Mouse (Mus musculus): ENCODE data around the gene Ryr3. TPM values are rescaled to one million over a fixed set of nuclear protein-coding genes. Genes with fewer than 3 reads are reported as not detected.

Ryr3 gene
- polyA plus RNA-seq, 1 experiment from 2014 or later, result 0.19 TPM

DNA sequence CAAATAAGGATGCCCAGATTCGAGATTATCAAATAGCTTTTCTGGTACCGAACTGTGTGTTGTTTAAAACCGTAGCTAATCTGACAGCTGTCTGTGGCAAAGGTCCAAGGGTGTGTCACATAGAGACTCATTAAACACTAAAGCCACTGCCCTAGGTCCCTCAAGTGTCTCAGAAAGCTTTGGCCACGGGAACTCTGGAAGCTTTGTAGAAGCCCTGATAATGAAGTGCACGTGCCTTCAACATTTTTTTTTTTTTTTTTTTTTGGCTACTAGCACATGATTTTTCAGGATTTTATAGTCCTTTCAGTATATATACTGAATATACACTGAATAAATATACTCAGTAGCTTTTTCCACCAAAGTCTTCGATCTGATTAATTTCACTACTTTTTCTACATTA lies 489.1 kb downstream of the Ryr3 start:
- Histone ChIP-seq H3K9me3 (replicated peaks; ENCODE audit: control insufficient read depth, low read length) (no peaks in the 10 kb centered on the region), H3K4me3 (ENCODE audit: low read depth, low read length) (no peak overlapping the region), H3K27ac (ENCODE audit: low read length) (no peak overlapping the region), H3K4me2 (ENCODE audit: low read depth, low read length) (no peak overlapping the region), H3K9ac (ENCODE audit: low read depth, low read length) (no peak overlapping the region), H3K27me3 (ENCODE audit: control insufficient read depth, insufficient read depth, low read depth, low read length) (no peaks in the 10 kb centered on the region), H3K36me3 (ENCODE audit: control insufficient read depth, insufficient read depth) (no peaks in the 10 kb centered on the region), H3K4me1 (ENCODE audit: control insufficient read depth, low read depth, low read length) (no peaks in the 10 kb centered on the region)
- no peak for ATAC-seq (ENCODE audit: low read depth)
- WGBS (ENCODE audit: insufficient replicate concordance), result 42% methylated on average over 6 of the region's 6 CpGs

DNA sequence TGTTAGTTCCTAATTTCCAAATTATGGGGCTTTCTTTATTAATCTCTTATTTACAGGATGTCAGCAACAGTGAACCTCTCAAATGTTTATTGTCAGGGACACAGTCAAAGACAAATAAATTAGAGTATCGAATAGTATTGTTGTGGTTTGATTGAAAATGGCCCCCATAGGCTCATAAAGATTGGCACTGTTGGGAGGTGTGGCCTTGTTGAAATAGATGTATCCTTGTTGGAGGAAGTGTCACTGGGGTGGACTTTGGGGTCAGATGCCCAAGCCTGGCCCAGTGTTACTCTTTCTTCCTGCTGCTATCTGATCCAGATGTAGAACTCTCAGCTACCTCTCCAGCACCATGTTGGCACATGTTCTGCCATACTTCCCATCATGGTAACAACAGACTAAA lies 495.7 kb downstream of the Ryr3 start:
- no peaks in the 10 kb centered on the region for H3K9me3 ChIP-seq (replicated peaks; ENCODE audit: control insufficient read depth, low read length)
- 65% methylated on average over 1 of the region's 1 CpGs for WGBS (ENCODE audit: insufficient replicate concordance)
- no peak for ATAC-seq (ENCODE audit: low read depth)
- no peaks in the 10 kb centered on the region for H3K36me3 ChIP-seq (ENCODE audit: control insufficient read depth, insufficient read depth)
- H3K27ac ChIP-seq (ENCODE audit: low read length), result no peak overlapping the region
- H3K27me3 ChIP-seq (ENCODE audit: control insufficient read depth, insufficient read depth, low read depth, low read length), result no peaks in the 10 kb centered on the region
- H3K4me3 ChIP-seq (ENCODE audit: low read depth, low read length), result no peak overlapping the region
- no peaks in the 10 kb centered on the region for H3K4me1 ChIP-seq (ENCODE audit: control insufficient read depth, low read depth, low read length)
- no peak overlapping the region for H3K4me2 ChIP-seq (ENCODE audit: low read depth, low read length)
- H3K9ac ChIP-seq (ENCODE audit: low read depth, low read length), result no peak overlapping the region

DNA sequence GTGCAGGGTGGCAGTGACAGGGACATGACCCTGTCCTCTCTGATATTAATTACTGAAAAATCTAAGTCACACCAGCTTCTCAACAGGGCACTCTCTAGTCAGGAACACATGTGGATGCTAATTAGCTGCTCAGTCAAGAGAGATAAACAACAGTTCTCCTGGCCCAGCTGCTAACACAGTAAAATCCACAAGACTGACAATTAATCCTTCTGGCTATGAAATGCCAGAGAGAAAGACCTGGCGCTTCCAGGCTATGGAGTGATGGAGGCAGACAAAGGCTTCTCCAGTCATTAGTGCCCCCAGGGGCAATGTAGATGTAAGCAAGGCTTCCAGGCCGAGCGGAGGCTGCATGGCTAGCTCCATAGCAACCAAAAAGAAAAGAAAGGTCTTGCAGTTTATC lies 496.2 kb downstream of the Ryr3 start:
- no peaks in the 10 kb centered on the region for H3K27me3 ChIP-seq (ENCODE audit: control insufficient read depth, insufficient read depth, low read depth, low read length)
- no peaks in the 10 kb centered on the region for H3K36me3 ChIP-seq (ENCODE audit: control insufficient read depth, insufficient read depth)
- H3K27ac ChIP-seq (ENCODE audit: low read length), result no peak overlapping the region
- no peaks in the 10 kb centered on the region for H3K9me3 ChIP-seq (replicated peaks; ENCODE audit: control insufficient read depth, low read length)
- H3K4me1 ChIP-seq (ENCODE audit: control insufficient read depth, low read depth, low read length), result no peaks in the 10 kb centered on the region
- no peak overlapping the region for H3K4me2 ChIP-seq (ENCODE audit: low read depth, low read length)
- H3K4me3 ChIP-seq (ENCODE audit: low read depth, low read length), result no peak overlapping the region
- no peak overlapping the region for H3K9ac ChIP-seq (ENCODE audit: low read depth, low read length)
- no peak for ATAC-seq (ENCODE audit: low read depth)
- WGBS (ENCODE audit: insufficient replicate concordance), result 60% methylated on average over 3 of the region's 3 CpGs

DNA sequence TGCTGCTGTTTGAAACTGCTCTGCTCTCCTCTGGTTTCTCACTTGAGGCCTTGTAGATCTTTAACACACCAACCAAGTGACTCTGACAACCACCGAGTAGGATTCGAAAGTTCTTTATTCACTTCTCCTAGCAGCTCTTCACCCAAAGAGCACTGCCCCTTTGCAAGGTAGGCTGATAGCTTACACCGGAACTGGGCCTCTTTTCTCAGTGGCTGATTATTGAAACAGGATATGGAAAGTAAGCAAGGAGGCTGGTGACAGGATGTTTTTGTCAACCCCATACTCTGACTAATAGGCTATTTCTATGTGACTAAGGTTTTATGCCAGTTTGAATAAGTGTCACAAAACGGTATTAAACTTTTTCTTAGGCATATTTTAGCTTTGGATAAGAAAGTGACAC lies 502.2 kb downstream of the Ryr3 start:
- WGBS (ENCODE audit: insufficient replicate concordance), result 30% methylated on average over 4 of the region's 4 CpGs

DNA sequence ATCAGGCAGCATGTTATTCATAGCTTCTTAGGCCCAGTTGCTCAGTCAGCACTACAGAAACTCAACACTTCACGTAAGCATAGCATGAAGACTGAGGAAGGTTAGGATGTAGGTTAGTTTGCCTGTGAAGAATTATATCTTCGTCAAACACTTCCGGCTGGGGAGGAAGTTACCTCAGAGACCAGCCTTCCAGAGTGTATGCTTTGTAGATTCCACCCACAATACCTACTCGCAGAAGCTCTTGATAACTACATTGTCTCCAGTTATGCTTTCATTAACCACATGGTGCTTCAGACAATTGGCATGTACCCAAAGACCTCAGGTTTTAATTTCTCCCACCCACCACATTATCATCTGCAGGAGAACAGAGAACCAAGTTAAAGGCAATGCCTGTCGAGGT lies 535.1 kb downstream of the Ryr3 start:
- Histone ChIP-seq H3K4me1 (ENCODE audit: control insufficient read depth, low read depth, low read length) (no peaks in the 10 kb centered on the region), H3K27ac (ENCODE audit: low read length) (no peak overlapping the region), H3K4me2 (ENCODE audit: low read depth, low read length) (no peak overlapping the region), H3K9ac (ENCODE audit: low read depth, low read length) (no peak overlapping the region), H3K27me3 (ENCODE audit: control insufficient read depth, insufficient read depth, low read depth, low read length) (no peaks in the 10 kb centered on the region), H3K9me3 (replicated peaks; ENCODE audit: control insufficient read depth, low read length) (no peaks in the 10 kb centered on the region), H3K4me3 (ENCODE audit: low read depth, low read length) (no peak overlapping the region), H3K36me3 (ENCODE audit: control insufficient read depth, insufficient read depth) (no peaks in the 10 kb centered on the region)
- WGBS (ENCODE audit: insufficient replicate concordance), result 43% methylated on average over 5 of the region's 5 CpGs
- ATAC-seq (ENCODE audit: low read depth), result no peak

More for the DNA sequence above, 502.2 kb downstream of the Ryr3 start:
- no peak for ATAC-seq (ENCODE audit: low read depth)
- Histone ChIP-seq H3K9ac (ENCODE audit: low read depth, low read length) (no peak overlapping the region), H3K27me3 (ENCODE audit: control insufficient read depth, insufficient read depth, low read depth, low read length) (no peaks in the 10 kb centered on the region), H3K9me3 (replicated peaks; ENCODE audit: control insufficient read depth, low read length) (no peaks in the 10 kb centered on the region), H3K4me2 (ENCODE audit: low read depth, low read length) (no peak overlapping the region), H3K4me3 (ENCODE audit: low read depth, low read length) (no peak overlapping the region), H3K27ac (ENCODE audit: low read length) (no peak overlapping the region), H3K4me1 (ENCODE audit: control insufficient read depth, low read depth, low read length) (no peaks in the 10 kb centered on the region), H3K36me3 (ENCODE audit: control insufficient read depth, insufficient read depth) (no peaks in the 10 kb centered on the region)

DNA sequence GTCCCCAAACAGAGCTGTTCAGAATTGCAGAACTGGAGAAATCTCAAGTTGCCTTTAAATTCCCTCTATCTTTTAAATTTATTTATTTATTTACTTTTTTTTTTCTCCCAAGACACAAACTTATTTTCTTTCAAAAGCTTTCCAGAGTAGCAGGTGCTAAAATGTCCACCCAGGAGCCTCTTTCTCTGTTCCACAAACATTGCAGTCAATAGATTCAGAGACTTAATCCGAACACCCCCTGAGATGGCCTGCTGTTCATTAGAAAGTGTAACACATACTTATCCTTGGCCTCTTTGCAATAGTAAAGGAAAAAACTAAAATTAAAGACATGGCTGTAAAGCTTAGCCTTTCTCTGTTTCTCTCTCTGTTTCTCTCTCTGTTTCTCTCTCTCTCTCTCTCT lies 539.6 kb downstream of the Ryr3 start:
- 51% methylated on average over 1 of the region's 1 CpGs for WGBS (ENCODE audit: insufficient replicate concordance)
- H3K4me1 ChIP-seq (ENCODE audit: control insufficient read depth, low read depth, low read length), result no peaks in the 10 kb centered on the region
- no peaks in the 10 kb centered on the region for H3K9me3 ChIP-seq (replicated peaks; ENCODE audit: control insufficient read depth, low read length)
- H3K27me3 ChIP-seq (ENCODE audit: control insufficient read depth, insufficient read depth, low read depth, low read length), result no peaks in the 10 kb centered on the region
- H3K27ac ChIP-seq (ENCODE audit: low read length), result no peak overlapping the region
- ATAC-seq (ENCODE audit: low read depth), result no peak
- H3K36me3 ChIP-seq (ENCODE audit: control insufficient read depth, insufficient read depth), result no peaks in the 10 kb centered on the region
- H3K9ac ChIP-seq (ENCODE audit: low read depth, low read length), result no peak overlapping the region
- no peak overlapping the region for H3K4me2 ChIP-seq (ENCODE audit: low read depth, low read length)
- no peak overlapping the region for H3K4me3 ChIP-seq (ENCODE audit: low read depth, low read length)

DNA sequence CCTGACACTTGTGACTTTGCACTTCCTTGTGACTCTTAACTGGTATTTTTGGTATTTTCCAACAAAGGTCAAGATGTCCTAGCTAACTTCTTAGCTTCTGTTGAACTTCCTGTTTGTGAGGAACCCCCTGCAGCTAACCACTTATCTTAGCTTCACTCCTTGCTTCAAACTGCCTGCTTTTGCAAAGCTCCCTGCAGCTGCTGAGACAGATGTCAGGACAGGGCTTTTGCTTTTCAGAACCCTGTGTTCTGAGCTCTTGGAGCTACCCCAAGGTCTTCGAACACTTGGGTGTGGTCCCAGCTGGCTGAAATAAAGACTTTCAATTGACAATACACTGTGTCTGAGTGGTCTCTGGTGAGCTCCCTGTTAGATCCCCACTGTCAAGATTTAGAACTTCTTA lies 540.2 kb downstream of the Ryr3 start:
- Histone ChIP-seq H3K36me3 (ENCODE audit: control insufficient read depth, insufficient read depth) (no peaks in the 10 kb centered on the region), H3K4me1 (ENCODE audit: control insufficient read depth, low read depth, low read length) (no peaks in the 10 kb centered on the region), H3K9ac (ENCODE audit: low read depth, low read length) (no peak overlapping the region), H3K4me2 (ENCODE audit: low read depth, low read length) (no peak overlapping the region), H3K4me3 (ENCODE audit: low read depth, low read length) (no peak overlapping the region), H3K27me3 (ENCODE audit: control insufficient read depth, insufficient read depth, low read depth, low read length) (no peaks in the 10 kb centered on the region), H3K9me3 (replicated peaks; ENCODE audit: control insufficient read depth, low read length) (no peaks in the 10 kb centered on the region), H3K27ac (ENCODE audit: low read length) (no peak overlapping the region)
- ATAC-seq (ENCODE audit: low read depth), result no peak
- WGBS (ENCODE audit: insufficient replicate concordance), result 9% methylated on average over 1 of the region's 1 CpGs

DNA sequence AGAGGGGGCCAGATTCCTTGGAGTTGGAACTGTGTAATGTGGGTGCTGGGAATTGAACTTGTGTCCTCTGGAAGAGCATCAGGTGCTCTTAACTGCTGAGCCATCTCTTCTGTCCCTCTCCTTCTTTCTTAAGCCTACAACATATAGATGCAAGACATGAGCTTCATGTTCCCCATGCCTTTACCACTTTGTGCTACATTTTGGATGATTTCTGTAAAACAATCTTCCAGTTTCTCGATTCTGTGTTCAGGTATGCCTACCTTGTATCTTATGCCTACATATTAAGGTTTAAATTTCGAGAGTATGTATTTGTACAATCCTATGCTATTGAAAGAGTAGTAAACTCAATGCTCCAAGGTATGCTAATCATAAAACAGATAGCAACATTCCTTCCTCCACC lies 540.7 kb downstream of the Ryr3 start:
- no peak overlapping the region for H3K4me2 ChIP-seq (ENCODE audit: low read depth, low read length)
- H3K9ac ChIP-seq (ENCODE audit: low read depth, low read length), result no peak overlapping the region
- ATAC-seq (ENCODE audit: low read depth), result no peak
- H3K27me3 ChIP-seq (ENCODE audit: control insufficient read depth, insufficient read depth, low read depth, low read length), result no peaks in the 10 kb centered on the region
- H3K4me1 ChIP-seq (ENCODE audit: control insufficient read depth, low read depth, low read length), result no peaks in the 10 kb centered on the region
- 45% methylated on average over 2 of the region's 2 CpGs for WGBS (ENCODE audit: insufficient replicate concordance)
- no peaks in the 10 kb centered on the region for H3K9me3 ChIP-seq (replicated peaks; ENCODE audit: control insufficient read depth, low read length)
- H3K4me3 ChIP-seq (ENCODE audit: low read depth, low read length), result no peak overlapping the region
- no peak overlapping the region for H3K27ac ChIP-seq (ENCODE audit: low read length)
- no peaks in the 10 kb centered on the region for H3K36me3 ChIP-seq (ENCODE audit: control insufficient read depth, insufficient read depth)

DNA sequence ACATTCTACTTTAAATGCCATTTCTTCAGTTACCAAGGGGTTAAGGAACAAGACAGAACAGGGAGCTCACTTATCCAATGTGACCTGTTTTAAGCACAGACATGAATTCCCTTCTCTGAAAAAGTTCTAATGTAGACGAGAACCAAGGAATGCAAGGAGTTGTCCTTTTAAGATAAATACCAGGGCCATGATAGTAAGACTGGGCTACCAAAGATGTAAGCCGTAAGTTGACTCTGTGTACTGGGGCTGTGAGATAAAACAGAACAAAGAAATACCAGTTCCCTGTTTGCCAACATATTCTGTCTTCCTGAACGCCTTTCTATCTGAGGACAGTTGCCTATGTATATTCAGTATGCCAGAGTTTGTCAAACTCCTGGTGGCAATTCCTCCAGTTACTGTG lies 547.4 kb downstream of the Ryr3 start:
- Histone ChIP-seq H3K4me3 (ENCODE audit: low read depth, low read length) (no peak overlapping the region), H3K27me3 (ENCODE audit: control insufficient read depth, insufficient read depth, low read depth, low read length) (no peaks in the 10 kb centered on the region), H3K4me2 (ENCODE audit: low read depth, low read length) (no peak overlapping the region), H3K9ac (ENCODE audit: low read depth, low read length) (no peak overlapping the region), H3K27ac (ENCODE audit: low read length) (no peak overlapping the region), H3K9me3 (replicated peaks; ENCODE audit: control insufficient read depth, low read length) (no peaks in the 10 kb centered on the region), H3K4me1 (ENCODE audit: control insufficient read depth, low read depth, low read length) (no peaks in the 10 kb centered on the region), H3K36me3 (ENCODE audit: control insufficient read depth, insufficient read depth) (no peaks in the 10 kb centered on the region)
- no peak for ATAC-seq (ENCODE audit: low read depth)
- WGBS (ENCODE audit: insufficient replicate concordance), result 35% methylated on average over 3 of the region's 3 CpGs

DNA sequence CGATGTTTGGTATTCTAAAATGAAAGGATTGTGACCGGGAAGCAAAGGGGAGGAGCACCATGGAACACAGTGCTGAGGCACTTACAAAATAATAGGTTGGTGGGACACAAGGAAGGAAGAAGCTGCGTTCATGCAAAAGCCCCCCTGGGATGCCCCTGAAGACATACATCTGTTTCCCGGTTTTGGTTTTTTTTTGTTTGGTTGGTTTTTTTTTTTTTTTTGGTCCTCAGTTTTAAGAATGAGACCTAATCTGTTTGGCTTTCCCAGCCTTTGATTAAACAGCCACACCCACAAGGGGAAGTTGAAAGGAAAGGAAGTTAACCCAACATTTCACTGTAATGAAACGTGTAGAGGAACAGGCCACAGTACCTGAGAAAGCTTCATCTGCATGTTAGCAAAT lies 560.8 kb downstream of the Ryr3 start:
- no peaks in the 10 kb centered on the region for H3K36me3 ChIP-seq (ENCODE audit: control insufficient read depth, insufficient read depth)
- H3K27ac ChIP-seq (ENCODE audit: low read length), result no peak overlapping the region
- no peak overlapping the region for H3K9ac ChIP-seq (ENCODE audit: low read depth, low read length)
- H3K4me1 ChIP-seq (ENCODE audit: control insufficient read depth, low read depth, low read length), result no peaks in the 10 kb centered on the region
- H3K9me3 ChIP-seq (replicated peaks; ENCODE audit: control insufficient read depth, low read length), result no peaks in the 10 kb centered on the region
- 47% methylated on average over 5 of the region's 5 CpGs for WGBS (ENCODE audit: insufficient replicate concordance)
- no peak for ATAC-seq (ENCODE audit: low read depth)
- H3K27me3 ChIP-seq (ENCODE audit: control insufficient read depth, insufficient read depth, low read depth, low read length), result no peaks in the 10 kb centered on the region
- no peak overlapping the region for H3K4me3 ChIP-seq (ENCODE audit: low read depth, low read length)
- H3K4me2 ChIP-seq (ENCODE audit: low read depth, low read length), result no peak overlapping the region

All from liver, embryonic 16.5 days (tissue).